Mouse (Mus musculus) pancreas, adult 10 weeks (tissue): ENCODE results near the gene Cyp2c38. TPM values are rescaled to one million over a fixed set of nuclear protein-coding genes. Genes with fewer than 3 reads are reported as not detected.

Experiments used
- polyA plus RNA-seq: library from polyadenylated mRNA; stranded (reverse); fragments of 350-450 nt; fragmentation: Illumina TruSeq; extraction: RNeasy Lipid Tissue Mini Kit (QIAGEN cat#74804); gene quantifications from one replicate; pipeline ENCODE4 v1.2.3, GENCODE M21; 2015; ENCODE audit warnings: low read depth, low replicate concordance; ENCODE audit not compliant: insufficient read depth

Gene Cyp2c38
- not detected for polyA plus RNA-seq

GRCm38 (mm10) chr19:39462941-39463340, at the start of gene Cyp2c38:
Gene Cyp2c38, minus strand, starts transcription at chr19:39463075.

GRCm38 (mm10) chr19:39510534-39510933, 47.7 kb upstream of the Cyp2c38 start, which contains the start of gene Cyp2c39:
Gene Cyp2c39, plus strand, starts transcription at chr19:39510862.

Other genes with a start within 250 kb of the Cyp2c38 start
- not detected for gene Cyp2c29, start 193.7 kb downstream of the Cyp2c38 start, polyA plus RNA-seq
- not detected for gene Cyp2c39, start 47.8 kb upstream of the Cyp2c38 start, polyA plus RNA-seq
- gene Cyp2c67, start 186.0 kb upstream of the Cyp2c38 start, polyA plus RNA-seq, result not detected